Mouse (Mus musculus): ENCODE data around the gene Cryl1. TPM values are rescaled to one million over a fixed set of nuclear protein-coding genes. Genes with fewer than 3 reads are reported as not detected.
A peak's percentile ranks its signal among the peaks of the same experiment; 100 is the strongest.

Cryl1 gene
- polyA plus RNA-seq, 1 experiment from 2014 or later = 5.4 TPM

DNA sequence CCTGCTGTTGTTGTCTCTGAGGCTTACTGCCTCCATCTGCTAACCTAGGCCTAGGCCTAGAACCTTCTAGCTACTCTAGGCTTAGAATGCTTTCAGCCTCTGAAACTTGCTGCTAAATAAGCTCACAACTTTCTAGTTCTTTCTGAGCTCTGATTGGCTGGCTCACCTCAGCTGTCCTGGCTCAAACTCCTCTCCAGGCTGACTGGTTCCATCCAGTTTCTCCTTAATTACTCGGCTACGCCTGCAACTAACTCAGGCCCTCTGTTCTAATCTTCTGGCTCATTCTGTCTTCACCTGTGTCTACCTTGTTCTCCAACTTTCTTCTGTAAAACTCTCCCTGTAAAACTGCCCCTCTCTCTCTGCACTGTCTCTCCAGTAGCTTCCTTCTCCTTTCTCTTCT, 2.9 kb downstream of the Cryl1 start:
- 80% methylated on average over 2 of the region's 2 CpGs for WGBS
- Histone ChIP-seq H3K27me3 (ENCODE audit: low read depth, poor library complexity, severe bottlenecking) (peaks cover 33% of the 10 kb centered on the region), H3K27ac (replicated peaks) (no peak overlapping the region), H3K9me3 (replicated peaks) (no peaks in the 10 kb centered on the region), H3K4me1 (peaks cover 16% of the 10 kb centered on the region), H3K36me3 (no peaks in the 10 kb centered on the region), H3K4me3 (no peak overlapping the region)
- DNase-seq (ENCODE audit: low spot score) = no peak

DNA sequence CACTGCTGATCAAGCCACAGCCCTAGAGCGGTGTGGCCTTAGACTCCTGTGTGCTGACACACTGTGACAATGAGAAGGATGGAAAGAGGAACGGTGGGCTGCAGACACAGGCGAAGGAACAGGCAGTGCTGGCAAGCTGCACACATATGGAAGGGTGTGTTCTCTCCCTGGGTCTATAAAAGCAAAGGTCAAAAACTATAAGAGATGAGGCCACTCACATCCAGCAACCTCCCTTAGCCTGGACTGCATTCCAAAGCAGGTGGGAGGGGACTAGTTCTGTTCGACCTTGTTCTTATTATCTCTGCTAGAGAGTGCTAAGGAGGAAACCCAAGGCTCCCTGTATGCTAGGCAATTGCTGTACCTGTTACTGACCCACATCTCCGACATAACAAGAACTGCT, 6.1 kb downstream of the Cryl1 start:
- WGBS = 72% methylated on average over 5 of the region's 5 CpGs
- Histone ChIP-seq H3K9me3 (replicated peaks) (no peaks in the 10 kb centered on the region), H3K27me3 (ENCODE audit: low read depth, poor library complexity, severe bottlenecking) (peaks cover 18% of the 10 kb centered on the region), H3K27ac (replicated peaks) (no peak overlapping the region), H3K36me3 (no peaks in the 10 kb centered on the region), H3K4me1 (0 out of 2 replicates have a peak, but pooled peaks cover under 1% of the 10 kb centered on the region), H3K4me3 (no peak overlapping the region)
- no peak for DNase-seq (ENCODE audit: low spot score)

DNA sequence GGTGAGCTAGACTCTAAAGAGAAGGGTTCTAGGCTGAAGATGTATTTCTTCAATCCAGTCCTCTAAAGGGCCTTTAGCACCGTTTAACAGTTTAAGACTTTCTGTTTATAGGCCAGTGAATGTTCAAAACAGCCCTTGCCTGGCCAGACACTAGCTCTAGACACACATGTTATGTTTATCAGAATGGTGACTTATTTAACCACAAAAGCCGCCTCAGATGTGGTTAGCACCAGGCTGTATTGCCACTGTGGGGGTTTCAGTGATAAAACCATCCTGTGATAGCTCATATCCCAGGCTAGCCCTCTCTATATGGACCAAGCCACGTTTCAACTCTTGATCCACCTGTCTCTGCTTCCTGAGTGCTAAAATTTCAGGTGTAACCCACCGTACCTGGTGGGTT, 6.7 kb downstream of the Cryl1 start:
- no peak overlapping the region for H3K4me3 ChIP-seq
- H3K36me3 ChIP-seq = no peaks in the 10 kb centered on the region
- DNase-seq (ENCODE audit: low spot score) = no peak
- peaks cover 12% of the 10 kb centered on the region for H3K27me3 ChIP-seq (ENCODE audit: low read depth, poor library complexity, severe bottlenecking)
- WGBS = 83% methylated on average over 4 of the region's 4 CpGs
- H3K4me1 ChIP-seq = peaks cover 5% of the 10 kb centered on the region; the same call in 1 of the 2 replicates
- H3K9me3 ChIP-seq (replicated peaks) = no peaks in the 10 kb centered on the region
- H3K27ac ChIP-seq (replicated peaks) = no peak overlapping the region

DNA sequence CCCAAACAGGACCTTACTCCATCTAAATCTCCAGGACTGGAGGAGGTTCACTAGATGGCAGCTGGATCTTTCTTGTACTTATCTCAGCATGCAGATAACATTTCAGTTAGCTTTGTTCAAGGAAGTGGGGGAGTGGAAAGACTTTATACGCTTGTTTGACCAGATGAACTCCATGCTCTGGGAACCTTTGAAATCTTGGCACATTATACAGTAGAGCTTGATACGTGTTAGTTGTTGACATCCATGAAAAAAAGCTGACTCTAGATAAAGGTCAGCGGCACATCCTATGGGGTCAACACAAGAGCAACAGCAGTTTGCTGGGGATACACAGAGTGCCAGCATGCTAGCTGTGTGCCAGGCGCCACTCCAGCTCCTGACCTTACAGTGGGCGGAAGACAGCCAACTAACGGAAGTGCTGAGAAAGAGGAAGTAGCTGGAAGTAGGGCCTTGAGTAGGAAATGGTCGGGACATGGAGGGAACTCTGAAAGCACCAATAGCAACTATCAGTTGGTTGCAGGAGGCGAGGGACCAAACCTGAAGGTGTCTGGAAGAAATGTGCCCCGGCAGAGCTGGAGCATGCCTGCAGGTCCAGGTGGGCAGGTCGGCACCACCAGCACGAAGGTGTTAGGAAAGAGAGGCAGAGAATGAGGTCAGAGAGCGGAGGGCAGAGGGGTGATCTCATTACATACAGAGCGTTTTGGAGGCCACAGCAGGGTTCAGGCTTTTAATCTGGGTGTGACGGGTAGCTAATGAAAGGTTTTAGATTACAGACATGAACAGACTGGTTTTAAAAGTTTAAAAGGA, 11.4 kb downstream of the Cryl1 start:
- no peaks in the 10 kb centered on the region for H3K36me3 ChIP-seq
- no peak for DNase-seq (ENCODE audit: low spot score)
- no peaks in the 10 kb centered on the region for H3K9me3 ChIP-seq (replicated peaks)
- no peak overlapping the region for H3K27ac ChIP-seq (replicated peaks)
- H3K4me1 ChIP-seq = peaks cover 5% of the 10 kb centered on the region; the same call in 1 of the 2 replicates
- WGBS = 75% methylated on average over 14 of the region's 14 CpGs
- no peak overlapping the region for H3K4me3 ChIP-seq
- H3K27me3 ChIP-seq (ENCODE audit: low read depth, poor library complexity, severe bottlenecking) = no peaks in the 10 kb centered on the region

DNA sequence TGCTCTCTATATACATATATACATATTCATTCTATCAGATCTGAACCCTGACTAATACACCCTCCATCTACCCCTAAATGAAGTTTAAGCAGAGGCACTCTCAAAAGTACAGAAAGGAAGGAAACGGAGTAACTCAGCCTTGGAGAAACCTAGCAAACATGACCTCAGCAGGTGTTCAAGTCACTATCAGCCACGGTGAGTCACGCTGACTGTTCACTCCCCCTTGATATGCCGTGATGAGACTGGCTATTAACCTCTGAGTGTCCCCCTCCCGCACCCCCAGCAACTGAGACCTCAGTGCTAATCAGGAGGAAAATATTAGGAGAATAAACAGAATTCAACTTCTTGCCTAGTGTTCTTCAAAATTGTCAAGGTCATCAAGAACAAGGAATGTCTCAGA, 12.7 kb downstream of the Cryl1 start:
- no peak overlapping the region for H3K27ac ChIP-seq (replicated peaks)
- no peak overlapping the region for H3K4me3 ChIP-seq
- no peaks in the 10 kb centered on the region for H3K27me3 ChIP-seq (ENCODE audit: low read depth, poor library complexity, severe bottlenecking)
- DNase-seq (ENCODE audit: low spot score) = no peak
- WGBS = 93% methylated on average over 5 of the region's 5 CpGs
- H3K36me3 ChIP-seq = no peaks in the 10 kb centered on the region
- peaks cover 5% of the 10 kb centered on the region; the same call in 1 of the 2 replicates for H3K4me1 ChIP-seq
- H3K9me3 ChIP-seq (replicated peaks) = no peaks in the 10 kb centered on the region

DNA sequence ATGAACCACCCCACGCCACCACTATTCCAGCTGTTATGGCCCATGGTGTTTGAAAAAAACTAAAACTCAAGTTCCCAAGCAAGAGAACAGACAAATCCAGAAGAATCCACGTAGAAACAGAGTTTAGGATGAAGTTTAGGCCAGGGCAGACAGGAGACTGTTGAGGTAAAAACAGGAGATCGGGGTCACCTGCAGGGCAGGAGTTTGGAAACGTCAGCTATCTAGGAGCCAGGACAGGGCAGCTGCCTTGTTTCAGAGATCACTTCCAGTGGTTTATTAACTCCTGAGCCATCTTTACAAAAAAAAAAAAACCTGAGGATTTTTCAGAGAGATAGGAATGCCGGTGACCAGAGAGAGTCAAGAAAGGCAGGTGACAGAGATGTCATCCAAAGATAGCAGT, 20.8 kb downstream of the Cryl1 start:
- no peaks in the 10 kb centered on the region for H3K27me3 ChIP-seq (ENCODE audit: low read depth, poor library complexity, severe bottlenecking)
- H3K36me3 ChIP-seq = no peaks in the 10 kb centered on the region
- no peak overlapping the region for H3K4me3 ChIP-seq
- H3K27ac ChIP-seq (replicated peaks) = no peak overlapping the region
- no peak for DNase-seq (ENCODE audit: low spot score)
- no peaks in the 10 kb centered on the region for H3K9me3 ChIP-seq (replicated peaks)
- 86% methylated on average over 5 of the region's 5 CpGs for WGBS
- no peaks in the 10 kb centered on the region for H3K4me1 ChIP-seq

DNA sequence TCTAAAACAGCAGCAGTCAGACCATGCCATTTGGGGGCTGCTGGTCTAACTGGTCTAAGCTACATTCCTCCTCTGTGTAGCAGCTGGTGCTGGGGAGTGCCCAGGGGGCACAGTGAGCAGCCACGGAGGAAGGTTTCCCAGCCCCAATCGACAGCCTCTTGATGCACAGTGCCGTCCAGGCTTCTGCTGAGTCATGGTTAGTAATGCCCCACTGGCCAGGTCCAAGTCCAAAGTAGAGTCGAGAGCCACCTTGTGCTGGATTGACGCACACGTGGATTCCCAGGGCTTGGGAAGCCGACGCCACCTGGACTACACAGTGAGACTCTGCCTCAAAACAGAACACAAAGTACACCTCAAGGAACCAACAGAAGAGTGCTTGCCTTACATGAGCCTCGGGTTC, 21.4 kb downstream of the Cryl1 start:
- no peaks in the 10 kb centered on the region for H3K9me3 ChIP-seq (replicated peaks)
- no peak for DNase-seq (ENCODE audit: low spot score)
- 84% methylated on average over 9 of the region's 9 CpGs for WGBS
- H3K4me1 ChIP-seq = no peaks in the 10 kb centered on the region
- no peaks in the 10 kb centered on the region for H3K36me3 ChIP-seq
- H3K4me3 ChIP-seq = no peak overlapping the region
- no peaks in the 10 kb centered on the region for H3K27me3 ChIP-seq (ENCODE audit: low read depth, poor library complexity, severe bottlenecking)
- H3K27ac ChIP-seq (replicated peaks) = no peak overlapping the region

DNA sequence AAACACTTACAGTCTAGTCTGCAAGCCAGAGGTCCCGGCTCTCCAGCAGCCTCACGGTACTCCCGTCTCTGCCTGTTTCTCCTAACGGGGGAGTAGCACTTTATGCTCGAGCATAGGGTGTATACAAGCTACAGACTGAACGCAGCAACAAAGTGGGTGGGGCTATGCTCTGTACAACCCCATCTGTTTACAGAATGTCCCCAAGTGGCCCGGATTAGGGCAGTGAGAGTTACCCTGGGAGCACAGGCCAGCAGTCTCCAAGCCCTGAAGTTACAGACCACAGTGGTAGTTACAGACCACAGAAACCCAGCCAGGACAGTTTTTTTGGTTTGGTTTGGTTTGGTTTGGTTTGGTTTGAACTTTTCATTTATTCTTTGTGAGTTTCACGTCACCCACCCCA, 22.3 kb downstream of the Cryl1 start:
- H3K4me1 ChIP-seq = no peaks in the 10 kb centered on the region
- no peak for DNase-seq (ENCODE audit: low spot score)
- H3K4me3 ChIP-seq = no peak overlapping the region
- no peaks in the 10 kb centered on the region for H3K27me3 ChIP-seq (ENCODE audit: low read depth, poor library complexity, severe bottlenecking)
- H3K9me3 ChIP-seq (replicated peaks) = no peaks in the 10 kb centered on the region
- no peak overlapping the region for H3K27ac ChIP-seq (replicated peaks)
- WGBS = 84% methylated on average over 8 of the region's 8 CpGs
- no peaks in the 10 kb centered on the region for H3K36me3 ChIP-seq

DNA sequence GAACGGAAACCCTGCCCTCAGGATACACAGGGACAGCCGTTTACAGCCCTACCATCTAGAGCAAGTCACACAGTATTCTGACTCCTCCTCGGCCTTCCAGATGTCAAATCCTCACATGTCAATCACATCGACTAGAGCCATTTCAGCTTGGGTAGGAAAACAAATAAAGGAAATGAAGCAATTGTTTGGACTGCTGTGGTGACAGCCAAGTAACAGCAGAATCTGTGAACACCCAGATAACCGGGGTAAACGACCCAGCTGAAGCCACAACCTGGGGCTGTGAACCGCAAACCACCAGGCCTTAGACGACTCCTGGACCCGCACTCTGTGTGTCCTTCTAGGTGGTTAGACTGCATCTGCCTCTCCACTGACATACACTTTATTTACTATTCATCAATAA, 23.1 kb downstream of the Cryl1 start:
- 83% methylated on average over 9 of the region's 9 CpGs for WGBS
- H3K4me1 ChIP-seq = no peaks in the 10 kb centered on the region
- H3K36me3 ChIP-seq = no peaks in the 10 kb centered on the region

DNA sequence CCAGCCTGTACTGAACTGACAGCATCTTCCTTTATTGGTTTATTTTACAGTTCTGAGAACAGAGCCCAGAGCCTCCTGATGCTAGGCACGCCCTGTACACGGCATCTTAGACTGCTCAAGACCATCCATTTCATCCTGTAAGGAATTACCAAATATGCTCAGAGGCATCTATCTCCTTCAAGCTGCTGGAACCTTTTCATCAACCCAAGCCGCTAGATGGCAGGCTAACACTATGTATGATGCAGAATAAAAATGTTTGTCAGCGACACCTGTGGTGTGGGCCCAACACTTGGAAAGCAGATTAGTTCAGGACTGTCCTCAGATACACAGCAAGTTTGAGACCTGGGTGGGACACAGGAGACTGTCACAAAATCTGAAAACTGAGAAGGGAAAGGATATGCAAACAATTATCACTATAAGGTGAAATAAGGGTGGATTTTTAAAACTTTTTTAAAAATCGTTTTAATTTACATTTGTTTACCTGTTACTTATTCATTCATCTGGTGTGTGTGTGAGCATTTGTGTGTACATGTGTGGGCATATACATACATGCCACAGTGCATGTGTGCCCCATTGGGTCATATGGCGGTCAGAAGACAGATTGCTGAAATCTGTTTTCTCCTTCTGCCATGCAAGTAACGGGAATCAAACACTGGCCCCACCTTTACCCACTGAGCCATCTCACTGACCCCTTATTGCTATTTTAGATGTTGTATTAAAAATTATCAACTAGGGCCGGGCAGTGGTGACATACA, 25.8 kb downstream of the Cryl1 start:
- no peaks in the 10 kb centered on the region for H3K36me3 ChIP-seq
- no peaks in the 10 kb centered on the region for H3K27me3 ChIP-seq (ENCODE audit: low read depth, poor library complexity, severe bottlenecking)
- no peak overlapping the region for H3K4me3 ChIP-seq
- no peaks in the 10 kb centered on the region for H3K4me1 ChIP-seq
- H3K9me3 ChIP-seq (replicated peaks) = no peaks in the 10 kb centered on the region
- no peak overlapping the region for H3K27ac ChIP-seq (replicated peaks)
- DNase-seq (ENCODE audit: low spot score) = peak; percentile 73
- 48% methylated on average over 8 of the region's 8 CpGs for WGBS

More for the DNA sequence above, 23.1 kb downstream of the Cryl1 start:
- Histone ChIP-seq H3K27ac (replicated peaks) (no peak overlapping the region), H3K9me3 (replicated peaks) (no peaks in the 10 kb centered on the region), H3K27me3 (ENCODE audit: low read depth, poor library complexity, severe bottlenecking) (no peaks in the 10 kb centered on the region), H3K4me3 (no peak overlapping the region)
- DNase-seq (ENCODE audit: low spot score) = no peak

DNA sequence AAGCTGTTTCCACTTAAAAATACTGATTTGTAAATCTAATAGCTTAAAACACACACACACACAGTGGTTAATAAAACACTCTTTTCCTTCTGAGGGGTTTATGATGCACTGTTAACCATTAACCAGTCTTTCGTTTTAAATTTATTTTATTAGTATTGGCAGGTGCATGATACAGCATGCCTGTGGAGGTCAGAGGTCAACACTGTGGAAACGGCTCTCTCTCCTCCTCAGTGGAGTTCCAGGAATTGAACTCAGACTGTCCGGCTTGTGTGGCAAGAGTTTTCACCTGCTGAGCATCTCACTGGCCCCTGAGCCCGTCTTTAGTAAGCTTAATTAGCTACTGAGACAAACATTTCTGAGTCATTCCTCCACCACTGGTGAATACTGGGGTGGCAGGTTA, 31.0 kb downstream of the Cryl1 start:
- H3K4me1 ChIP-seq = peaks cover 9% of the 10 kb centered on the region
- 76% methylated on average over 4 of the region's 4 CpGs for WGBS
- H3K36me3 ChIP-seq = no peaks in the 10 kb centered on the region
- no peak overlapping the region for H3K4me3 ChIP-seq
- no peak for DNase-seq (ENCODE audit: low spot score)
- peaks cover 7% of the 10 kb centered on the region for H3K27me3 ChIP-seq (ENCODE audit: low read depth, poor library complexity, severe bottlenecking)
- H3K27ac ChIP-seq (replicated peaks) = no peak overlapping the region
- H3K9me3 ChIP-seq (replicated peaks) = no peaks in the 10 kb centered on the region

DNA sequence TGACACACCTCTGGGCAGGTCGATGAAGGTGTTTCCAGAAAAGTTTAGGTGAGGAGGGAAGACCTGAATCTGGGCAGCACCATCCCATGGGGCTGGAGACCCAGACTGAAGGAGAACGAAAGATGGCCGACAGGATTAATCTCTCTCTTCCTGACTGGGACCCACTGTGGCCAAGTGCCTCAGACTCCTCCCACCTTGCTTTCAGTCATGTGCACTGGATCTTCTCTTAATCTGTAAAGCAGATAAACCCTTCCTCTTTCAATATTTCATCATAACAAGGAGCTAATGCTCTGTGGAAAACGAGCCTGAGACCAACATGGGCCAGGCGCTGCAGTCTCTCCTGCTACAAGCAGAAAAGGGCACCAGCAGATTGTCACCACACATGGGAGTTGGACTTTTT, 31.6 kb downstream of the Cryl1 start:
- 73% methylated on average over 5 of the region's 5 CpGs for WGBS
- H3K27me3 ChIP-seq (ENCODE audit: low read depth, poor library complexity, severe bottlenecking) = peaks cover 13% of the 10 kb centered on the region
- no peak overlapping the region for H3K27ac ChIP-seq (replicated peaks)
- DNase-seq (ENCODE audit: low spot score) = no peak
- no peaks in the 10 kb centered on the region for H3K9me3 ChIP-seq (replicated peaks)
- H3K4me3 ChIP-seq = no peak overlapping the region
- H3K36me3 ChIP-seq = no peaks in the 10 kb centered on the region
- H3K4me1 ChIP-seq = peaks cover 9% of the 10 kb centered on the region

DNA sequence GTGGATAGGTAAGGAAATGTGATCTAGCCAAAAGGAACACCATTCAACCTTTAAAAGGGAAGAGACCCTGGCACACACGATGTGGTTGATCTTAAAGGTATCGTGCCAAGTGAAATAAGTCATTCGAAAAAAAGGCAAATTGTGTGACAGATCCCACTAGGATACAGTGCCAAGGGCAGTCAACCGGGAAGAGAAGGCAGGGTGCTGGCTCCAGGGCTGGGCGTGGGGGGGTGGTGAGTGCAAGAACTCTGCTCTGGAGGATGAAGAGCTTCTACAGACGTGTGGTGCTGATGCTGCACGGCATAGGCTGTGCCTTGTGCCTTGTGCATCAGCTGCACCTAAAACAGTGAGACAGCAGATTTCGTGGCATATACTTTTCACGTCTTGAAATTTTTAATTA, 33.0 kb downstream of the Cryl1 start:
- peaks cover 9% of the 10 kb centered on the region for H3K4me1 ChIP-seq
- WGBS = 82% methylated on average over 9 of the region's 9 CpGs
- no peaks in the 10 kb centered on the region for H3K9me3 ChIP-seq (replicated peaks)
- H3K36me3 ChIP-seq = no peaks in the 10 kb centered on the region
- H3K27ac ChIP-seq (replicated peaks) = no peak overlapping the region
- no peak overlapping the region for H3K4me3 ChIP-seq
- no peak for DNase-seq (ENCODE audit: low spot score)
- H3K27me3 ChIP-seq (ENCODE audit: low read depth, poor library complexity, severe bottlenecking) = peaks cover 21% of the 10 kb centered on the region

All from midbrain, embryonic 10.5 days (tissue).